Mouse (Mus musculus): ENCODE measurements around the gene Ncor1. TPM values are rescaled to one million over a fixed set of nuclear protein-coding genes. Genes with fewer than 3 reads are reported as not detected.
"Not testable (repeated sequence)": the region's sequence is repeated elsewhere in the genome, so short reads cannot be mapped to it uniquely, and the experiment has no call there.

Ncor1 gene
- polyA plus RNA-seq, 1 experiment, result 149 TPM

DNA sequence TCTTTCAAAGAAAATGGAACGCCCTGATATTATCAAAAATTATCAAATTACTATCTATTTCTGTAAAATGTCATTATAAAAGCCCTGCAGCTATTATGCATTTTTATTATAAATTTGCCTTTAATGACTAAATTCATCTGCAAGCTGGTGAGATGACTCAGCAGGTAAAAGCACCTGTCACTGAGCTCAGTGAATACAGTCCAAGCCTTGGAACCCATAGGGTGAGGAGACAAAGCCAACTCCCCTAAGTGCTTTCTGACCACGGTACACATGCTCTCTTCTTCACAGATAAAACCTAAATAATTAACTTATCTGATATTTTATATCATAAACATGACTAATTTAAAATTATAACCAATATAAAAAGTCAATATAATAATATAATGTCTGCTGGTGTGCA lies 86.6 kb downstream of the Ncor1 start:
- no peak for DNase-seq (ENCODE audit: extremely low spot score in 1 of 2, low spot score in 1 of 2)

DNA sequence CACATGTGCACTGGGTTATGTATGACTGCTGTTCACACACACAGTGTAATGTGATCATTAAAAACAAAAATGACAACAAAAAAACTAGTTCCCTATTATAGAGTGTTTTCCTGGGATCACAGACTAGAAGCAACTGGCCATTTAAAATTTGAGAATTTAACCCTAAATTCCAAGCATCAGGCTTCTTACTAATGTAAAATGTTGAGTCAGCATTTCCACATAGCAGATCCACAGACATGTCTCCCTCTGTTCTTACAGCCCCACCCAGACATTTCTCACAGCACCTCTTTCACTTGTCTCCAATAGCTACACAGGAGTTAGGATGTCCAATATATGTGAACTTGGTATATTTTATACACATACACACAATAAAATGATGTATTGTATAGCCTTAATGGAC lies 88.4 kb downstream of the Ncor1 start:
- DNase-seq (ENCODE audit: extremely low spot score in 1 of 2, low spot score in 1 of 2), result no peak

DNA sequence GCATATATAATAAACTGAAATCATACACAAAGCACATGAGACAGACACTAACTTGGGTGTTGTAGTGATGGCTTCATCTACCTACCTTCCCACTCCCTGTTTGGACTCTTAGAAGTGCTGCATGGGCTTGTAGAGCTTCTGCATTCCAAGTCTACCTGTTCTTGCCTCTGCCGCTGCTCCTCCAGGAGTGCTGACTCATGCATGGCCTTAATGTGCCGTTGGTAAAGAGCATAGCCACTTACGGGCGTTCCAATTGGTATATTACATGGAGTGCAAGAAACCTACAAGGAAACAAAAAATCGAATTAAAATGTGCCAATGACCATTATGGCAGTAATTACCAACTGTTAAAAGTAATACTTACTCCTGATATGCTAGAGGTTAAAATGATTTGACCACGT lies 91.5 kb downstream of the Ncor1 start:
- no peak for DNase-seq (ENCODE audit: extremely low spot score in 1 of 2, low spot score in 1 of 2)

DNA sequence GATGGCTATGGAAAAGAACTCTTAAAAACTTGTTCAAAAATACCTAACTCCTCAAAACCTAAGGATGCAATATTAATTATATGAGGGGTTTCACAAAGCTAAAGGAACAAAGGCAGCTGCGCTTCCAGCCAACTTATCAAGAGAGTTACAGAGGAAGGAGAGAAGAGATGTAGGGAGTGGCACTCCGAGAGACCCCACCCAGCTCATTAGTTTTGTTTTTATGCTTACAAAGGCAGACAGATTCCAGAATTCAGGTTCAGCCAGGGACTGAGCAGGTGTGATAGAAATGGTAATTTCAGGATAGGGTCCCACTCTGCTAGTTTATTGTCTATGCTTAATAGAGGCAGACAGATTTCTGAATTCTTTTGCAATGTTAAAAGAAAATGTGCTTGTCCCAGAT lies 103.1 kb downstream of the Ncor1 start:
- no peak for DNase-seq (ENCODE audit: extremely low spot score in 1 of 2, low spot score in 1 of 2)

DNA sequence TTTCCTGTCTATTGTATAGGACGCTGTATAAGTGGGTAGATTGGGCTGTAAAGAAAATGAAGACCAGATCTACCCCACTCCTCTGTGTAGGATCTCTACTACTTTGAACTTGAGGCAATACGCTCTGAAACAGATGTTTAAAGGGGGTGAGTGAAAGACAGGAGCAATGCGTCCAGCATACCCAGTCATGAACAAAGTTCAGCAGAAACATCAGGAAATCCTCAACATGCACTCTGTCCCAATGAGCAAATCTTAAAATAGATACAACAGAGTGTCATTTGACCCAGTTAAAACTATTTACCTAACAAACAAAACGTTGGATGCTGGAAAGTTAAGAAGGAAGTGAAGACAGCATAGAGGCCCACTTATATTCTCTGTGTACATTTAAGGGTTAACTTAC lies 106.4 kb downstream of the Ncor1 start:
- no peak for DNase-seq (ENCODE audit: extremely low spot score in 1 of 2, low spot score in 1 of 2)

DNA sequence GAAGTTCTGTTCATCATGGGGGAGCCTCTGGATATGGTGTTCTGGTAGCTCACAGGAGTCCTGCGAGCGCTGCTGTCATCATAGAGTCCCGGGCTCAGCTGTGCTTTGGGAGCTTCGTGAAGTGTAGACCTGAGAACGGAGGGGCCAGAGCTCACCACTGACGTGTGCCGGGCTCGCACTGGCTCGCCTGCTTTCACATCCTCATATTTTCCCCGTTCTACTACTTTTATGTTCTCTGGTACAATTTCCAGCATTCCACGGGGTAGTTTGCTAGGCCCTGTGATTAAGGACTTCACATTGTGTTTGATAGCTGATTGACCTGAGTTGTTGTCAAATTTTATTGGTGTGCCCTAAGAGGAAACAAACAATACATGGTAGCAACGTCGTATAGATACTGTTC lies 115.3 kb downstream of the Ncor1 start:
- DNase-seq (ENCODE audit: extremely low spot score in 1 of 2, low spot score in 1 of 2), result no peak

DNA sequence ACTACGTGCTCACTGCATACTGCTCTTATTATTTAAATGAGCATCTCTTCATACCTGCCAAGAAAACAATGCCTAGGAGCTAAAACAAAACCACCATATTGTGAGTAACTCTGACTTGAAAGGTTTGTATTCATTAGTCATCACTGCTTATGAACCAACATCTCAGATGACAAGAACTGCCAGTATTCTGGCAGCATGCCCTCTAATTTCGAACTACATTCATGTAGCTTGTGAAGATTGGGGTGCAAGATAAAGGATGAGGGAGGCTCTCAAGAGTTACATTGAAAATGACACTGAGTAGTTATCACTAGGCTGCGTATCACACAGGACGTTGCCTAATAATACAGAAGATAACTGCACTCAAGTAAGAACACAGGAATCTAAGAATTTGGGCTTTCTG lies 126.1 kb downstream of the Ncor1 start:
- no peak for DNase-seq (ENCODE audit: extremely low spot score in 1 of 2, low spot score in 1 of 2)

DNA sequence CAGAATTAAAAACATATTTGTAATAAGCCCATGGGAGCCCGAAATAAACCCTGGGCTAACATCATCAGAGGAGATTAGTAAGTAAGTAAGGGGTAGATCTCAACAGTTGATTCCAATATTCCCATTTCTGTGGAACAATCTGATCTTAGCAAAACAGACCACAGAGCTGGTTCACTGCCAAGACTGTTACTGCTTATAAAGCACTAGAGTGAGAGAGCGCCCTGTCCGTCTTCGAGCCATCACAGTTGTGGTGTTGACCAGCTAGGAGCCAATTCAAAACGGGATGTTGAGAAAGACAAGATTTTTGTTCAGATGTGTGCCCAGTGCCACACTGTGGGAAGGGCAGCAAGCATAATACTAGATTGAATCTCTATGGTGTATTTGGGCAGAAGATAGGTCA lies 127.2 kb downstream of the Ncor1 start:
- no peak for DNase-seq (ENCODE audit: extremely low spot score in 1 of 2, low spot score in 1 of 2)

DNA sequence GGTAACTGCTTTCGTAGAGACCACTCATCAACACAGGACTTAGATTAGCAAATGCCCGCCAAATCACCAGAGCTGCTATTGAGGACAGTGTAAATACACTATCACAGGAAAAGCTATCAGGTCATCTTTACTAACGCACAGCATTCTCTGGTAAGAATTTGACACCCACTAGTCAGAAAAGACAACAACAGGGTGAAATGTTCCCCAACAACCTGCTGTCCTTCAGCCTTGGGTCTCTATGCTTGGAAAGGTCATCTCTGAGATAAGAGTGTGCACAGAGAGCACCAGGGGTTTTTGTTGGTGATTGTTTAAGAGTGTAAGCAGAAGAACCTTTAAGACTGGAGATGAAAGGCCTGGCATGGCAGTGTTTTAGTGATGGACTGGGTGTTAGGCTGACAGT lies 134.7 kb downstream of the Ncor1 start:
- no peak for DNase-seq (ENCODE audit: extremely low spot score in 1 of 2, low spot score in 1 of 2)

DNA sequence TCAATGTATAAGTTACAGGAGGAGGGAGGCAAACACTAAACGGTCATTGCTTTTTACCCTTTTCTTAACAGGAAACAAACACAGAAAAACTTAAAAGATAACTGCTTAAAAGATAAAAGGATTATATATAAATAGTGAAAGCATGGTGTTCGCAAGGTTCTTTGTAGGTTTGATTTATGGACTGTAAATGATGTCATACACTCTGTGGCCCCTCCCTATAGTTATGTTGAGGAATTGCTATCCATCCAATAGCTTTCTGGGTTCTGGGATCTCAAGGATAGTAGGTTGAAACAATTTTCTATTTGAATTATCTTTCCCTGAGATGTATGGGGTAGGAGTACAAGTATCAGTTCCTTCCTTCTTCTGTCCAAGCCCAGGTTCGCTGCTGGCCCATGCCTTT lies 138.2 kb downstream of the Ncor1 start:
- no peak for DNase-seq (ENCODE audit: extremely low spot score in 1 of 2, low spot score in 1 of 2)

DNA sequence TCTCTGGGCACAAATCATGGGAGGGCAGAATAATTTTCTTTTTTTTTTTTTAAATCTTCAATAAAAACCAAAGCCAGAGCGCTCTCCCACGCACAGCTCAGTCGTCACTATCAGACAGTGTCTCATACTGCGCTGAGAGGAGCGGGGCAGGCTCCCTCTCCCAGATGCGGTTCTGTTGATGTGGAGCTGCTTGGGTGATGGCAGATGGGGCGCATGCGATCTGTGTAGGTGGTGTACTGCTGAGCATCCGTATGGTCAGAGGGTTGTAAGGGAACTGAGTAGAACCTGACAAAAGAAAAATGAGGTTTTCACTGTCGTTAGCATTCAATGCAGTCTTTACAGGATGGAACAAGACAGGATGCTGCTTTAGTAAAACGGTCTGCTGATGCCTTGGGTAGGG lies 140.6 kb downstream of the Ncor1 start:
- peak; percentile 70 to 83 for DNase-seq (ENCODE audit: extremely low spot score in 1 of 2, low spot score in 1 of 2)

DNA sequence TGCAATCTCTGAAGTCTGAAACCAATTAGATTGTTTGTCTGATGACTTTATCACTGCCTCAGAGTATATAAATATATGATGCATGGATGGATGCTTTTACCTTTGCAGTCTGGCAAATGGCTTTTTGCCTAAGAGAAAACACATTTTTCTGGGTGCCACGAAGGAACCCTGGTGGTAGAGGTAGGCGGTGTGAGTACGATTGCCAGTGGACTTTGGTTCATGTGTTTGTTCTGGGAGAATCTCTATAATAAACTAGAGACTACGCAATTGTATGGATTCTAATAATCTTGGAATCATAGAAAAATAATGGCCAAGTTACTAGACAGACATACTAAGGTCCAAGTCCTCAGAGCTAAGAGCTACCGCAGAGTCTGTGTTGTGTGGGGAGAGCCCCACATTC lies 143.4 kb downstream of the Ncor1 start:
- no peak for DNase-seq (ENCODE audit: extremely low spot score in 1 of 2, low spot score in 1 of 2)

DNA sequence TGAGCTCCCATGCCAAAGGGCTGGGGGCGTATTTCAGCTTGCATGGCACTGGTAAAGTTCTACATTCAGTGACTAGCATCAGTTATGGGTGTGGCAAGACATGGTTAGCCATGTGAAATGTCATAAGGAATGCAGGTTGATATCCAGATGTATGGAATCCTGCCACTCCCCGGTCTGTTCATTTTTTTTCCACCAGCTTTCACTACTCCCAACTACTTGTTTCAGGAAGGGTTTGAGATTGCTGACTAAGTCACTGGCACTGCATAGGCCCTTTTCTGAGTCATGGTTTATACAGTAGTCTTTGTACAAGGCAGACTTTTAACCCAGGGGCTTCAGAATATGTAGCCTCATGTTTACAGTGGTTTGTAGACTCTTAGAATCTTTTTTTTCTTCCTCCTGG lies 149.0 kb downstream of the Ncor1 start:
- no peak for DNase-seq (ENCODE audit: extremely low spot score in 1 of 2, low spot score in 1 of 2)

DNA sequence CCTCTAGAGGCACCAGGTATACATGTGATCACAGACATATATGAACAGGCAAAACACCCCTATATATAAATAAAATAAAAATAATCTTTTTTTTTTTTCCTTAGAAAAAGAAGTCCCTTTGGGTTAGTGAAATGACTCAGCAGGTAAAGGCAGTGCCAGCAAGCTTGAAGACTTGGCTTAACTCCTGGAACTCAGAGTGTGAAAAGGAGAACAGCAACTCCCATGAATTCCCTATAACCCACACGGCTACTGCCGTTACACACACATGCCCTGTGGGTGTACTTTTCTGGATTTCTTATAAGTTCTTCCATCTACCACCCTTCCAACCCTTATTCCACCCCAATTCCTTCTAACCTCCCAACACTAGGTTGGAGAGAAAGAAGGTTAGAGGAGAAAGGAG lies 152.5 kb downstream of the Ncor1 start:
- peak; percentile 24 to 65 for DNase-seq (ENCODE audit: extremely low spot score in 1 of 2, low spot score in 1 of 2)

DNA sequence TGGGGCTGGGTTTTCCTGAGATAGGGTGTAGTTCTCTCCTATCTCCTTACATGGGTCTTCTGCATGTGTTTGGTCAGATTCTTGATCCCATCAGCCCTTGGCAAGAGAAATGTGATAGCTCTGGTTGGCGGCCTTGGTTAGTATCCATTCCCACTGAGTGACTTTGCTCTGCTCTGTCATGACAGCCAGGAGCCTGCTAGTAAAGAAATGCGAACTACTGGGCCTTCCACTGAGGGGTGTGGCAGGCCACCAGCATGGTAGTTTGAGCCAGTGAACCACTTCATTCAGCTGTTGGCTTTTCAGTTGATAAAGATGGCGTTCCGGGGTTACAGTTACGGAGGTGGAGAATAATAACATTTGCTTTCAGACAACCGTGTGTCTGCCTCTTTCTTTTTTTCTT lies 159.5 kb downstream of the Ncor1 start:
- no peak for DNase-seq (ENCODE audit: extremely low spot score in 1 of 2, low spot score in 1 of 2)

DNA sequence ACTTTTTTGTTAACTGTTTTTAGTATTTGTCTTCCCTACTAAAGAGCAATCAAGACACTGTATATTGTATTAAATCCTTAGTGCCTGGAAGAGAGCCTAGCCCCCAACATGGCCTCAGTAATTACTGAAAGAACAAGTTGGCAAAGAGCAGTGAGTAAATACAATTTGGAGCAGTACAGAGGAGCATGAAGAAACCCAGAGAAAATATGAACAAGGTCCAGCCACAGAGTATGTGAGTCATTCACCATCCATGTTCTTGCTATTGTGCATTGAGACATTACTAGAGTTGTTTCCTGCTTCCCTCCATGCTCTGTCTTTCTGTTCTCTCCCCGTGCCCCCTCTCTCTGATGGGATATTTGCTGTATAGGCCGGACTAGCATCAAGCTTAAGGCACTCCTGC lies 164.2 kb downstream of the Ncor1 start:
- DNase-seq (ENCODE audit: extremely low spot score in 1 of 2, low spot score in 1 of 2), result no peak

DNA sequence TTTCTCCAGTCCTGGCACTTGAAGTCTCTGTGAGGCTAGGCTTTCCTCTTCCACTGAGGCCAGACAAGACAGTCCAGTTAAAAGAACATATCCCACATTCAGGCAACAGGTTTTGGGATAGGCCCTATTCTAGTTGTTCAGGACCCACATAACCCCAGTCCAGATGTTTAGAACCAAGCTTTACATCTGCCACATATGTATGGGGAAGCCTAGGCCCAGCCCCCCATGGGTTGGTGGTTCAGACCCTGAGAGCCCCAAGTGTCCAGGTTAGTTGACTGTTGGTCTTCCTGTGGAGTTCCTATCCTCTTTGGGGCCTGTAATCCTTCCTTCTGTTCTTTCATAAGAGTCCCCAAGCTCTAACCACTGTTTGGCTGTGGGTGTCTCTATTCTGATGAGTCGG lies 170.6 kb downstream of the Ncor1 start:
- DNase-seq (ENCODE audit: extremely low spot score in 1 of 2, low spot score in 1 of 2), result no peak

DNA sequence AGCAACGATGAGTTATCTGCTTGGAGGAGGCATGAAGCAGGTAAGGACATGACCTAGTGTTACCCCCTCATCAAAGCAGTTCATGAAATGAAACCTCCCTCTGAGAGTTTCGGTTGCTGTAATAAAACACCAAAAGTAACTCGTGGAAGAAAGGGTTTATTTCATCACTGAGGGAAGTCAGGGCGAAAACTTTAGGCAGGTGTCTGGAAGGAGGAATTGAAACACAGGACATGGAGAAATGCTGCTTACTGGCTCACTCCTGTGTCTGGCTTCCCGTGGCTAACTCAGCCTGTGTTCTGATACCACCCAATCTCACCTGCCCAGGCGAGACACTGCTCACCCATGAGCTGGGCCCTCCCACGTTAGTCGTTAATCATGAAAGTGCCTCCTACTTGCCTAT lies 173.3 kb downstream of the Ncor1 start:
- no peak for DNase-seq (ENCODE audit: extremely low spot score in 1 of 2, low spot score in 1 of 2)

DNA sequence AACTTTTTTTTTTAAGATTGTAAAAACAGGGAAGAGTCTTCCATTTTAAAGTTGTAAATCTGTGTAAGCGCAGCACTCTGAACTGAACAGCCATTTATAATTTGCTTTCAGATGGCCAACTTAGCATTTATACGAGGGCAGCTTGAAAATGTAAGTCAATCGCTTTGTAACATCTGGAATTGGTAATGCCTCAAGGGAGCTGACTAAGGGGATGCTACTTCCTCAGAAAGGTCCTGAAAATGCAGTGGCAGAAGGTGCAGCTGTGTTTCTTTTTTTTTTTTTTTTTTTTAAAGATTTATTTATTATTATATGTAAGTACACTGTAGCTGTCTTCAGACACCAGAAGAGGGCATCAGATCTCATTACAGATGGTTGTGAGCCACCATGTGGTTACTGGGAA lies 174.3 kb downstream of the Ncor1 start:
- DNase-seq (ENCODE audit: extremely low spot score in 1 of 2, low spot score in 1 of 2), result not testable (repeated sequence)

DNA sequence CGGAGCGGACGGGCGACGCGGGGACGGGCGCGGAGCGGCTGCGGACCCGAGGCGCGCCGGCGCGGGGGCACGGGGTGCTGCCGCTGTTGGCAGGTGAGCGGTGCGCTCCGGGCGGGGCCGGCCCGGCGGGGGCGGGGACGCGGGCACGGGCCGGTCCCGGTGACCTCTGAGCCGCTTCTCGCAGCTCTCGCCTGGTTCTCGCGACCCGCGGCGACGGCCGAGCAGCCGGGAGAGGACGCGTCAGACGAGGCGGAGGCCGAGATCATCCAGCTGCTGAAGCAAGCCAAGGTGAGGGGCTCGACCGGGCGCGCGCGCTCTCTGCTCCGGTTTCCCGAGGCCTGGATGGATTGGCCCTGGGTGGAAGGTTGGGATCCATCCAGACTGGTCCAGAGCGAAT lies 176.7 kb downstream of the Ncor1 start:
- DNase-seq (ENCODE audit: extremely low spot score in 1 of 2, low spot score in 1 of 2), result peak in 1 of 2 experiments; percentile 33

DNA sequence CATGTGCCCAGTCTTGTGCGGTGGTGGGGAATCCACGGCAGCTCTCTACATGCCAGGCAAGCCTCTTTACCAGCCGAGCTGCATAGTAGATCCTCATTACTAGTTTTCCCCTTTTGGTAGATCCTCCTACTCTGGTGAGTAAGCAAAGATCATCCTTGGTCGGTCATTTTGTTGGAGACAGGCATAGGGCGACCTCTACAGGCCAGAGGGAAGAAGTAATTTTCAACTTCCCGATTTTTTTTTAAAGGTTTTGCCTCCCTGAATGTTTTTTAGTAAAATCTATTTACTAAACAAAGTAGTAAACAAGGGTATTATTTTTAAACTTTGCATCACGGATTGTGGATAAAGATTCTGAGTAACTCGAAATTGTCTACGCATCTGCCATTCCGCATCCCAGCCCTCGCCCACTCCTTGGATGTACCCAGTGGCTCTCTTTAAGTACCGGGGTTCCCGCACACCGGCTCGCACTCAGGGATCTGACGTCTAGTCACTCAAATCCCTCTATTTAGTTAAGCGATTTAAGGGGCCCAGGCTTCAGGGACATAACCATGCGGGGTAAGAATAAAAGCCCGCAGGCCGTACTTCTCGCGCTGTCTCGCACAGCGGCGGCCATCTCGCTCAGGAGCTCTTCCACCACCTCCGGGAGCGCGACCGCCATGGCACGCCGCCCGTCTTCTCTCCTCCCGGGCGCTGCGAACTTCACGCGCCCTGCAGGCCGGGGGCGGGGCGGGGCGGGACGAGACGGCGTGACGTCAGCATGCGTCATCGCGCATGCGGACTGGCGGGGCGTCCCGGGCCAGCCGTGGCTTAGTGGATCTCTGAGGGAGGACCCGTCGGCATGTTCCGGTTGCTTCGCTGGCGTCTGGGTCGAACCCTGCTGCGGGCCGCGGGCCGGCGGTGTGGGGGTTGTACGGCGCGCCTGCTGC lies 177.4 kb downstream of the Ncor1 start, which contains the start of the genes Zswim7 and Ttc19:
Gene Zswim7 (minus strand): TSS at position 701 of the 926 bp plus-strand sequence.
Gene Ttc19 (plus strand): TSS at position 799 of the 926 bp plus-strand sequence.
- peak; percentile 81 to 92 for DNase-seq (ENCODE audit: extremely low spot score in 1 of 2, low spot score in 1 of 2)

DNA sequence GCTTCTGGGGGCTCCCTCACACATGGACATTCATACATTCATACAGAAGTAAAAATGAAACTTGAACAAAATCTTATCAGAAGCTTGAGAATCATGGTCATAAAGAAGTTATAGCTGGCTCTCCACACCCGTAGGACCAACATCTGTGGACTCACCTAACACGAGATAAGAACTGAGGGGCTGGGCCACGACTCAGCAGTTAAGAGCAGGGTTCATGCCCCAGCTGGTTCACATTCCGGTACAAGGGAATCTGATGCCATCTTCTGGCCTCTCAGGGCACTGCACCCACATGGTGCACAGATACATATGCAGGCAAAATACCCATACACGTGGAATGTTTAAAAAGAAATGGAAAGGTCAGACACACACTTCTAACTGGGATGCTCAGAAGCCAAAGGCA lies 180.3 kb downstream of the Ncor1 start:
- peak in 1 of 2 experiments; percentile 57 for DNase-seq (ENCODE audit: extremely low spot score in 1 of 2, low spot score in 1 of 2)
